Mouse (Mus musculus): ENCODE data around the gene Add3. TPM values are rescaled to one million over a fixed set of nuclear protein-coding genes. Genes with fewer than 3 reads are reported as not detected.

Add3 gene
- polyA plus RNA-seq, 1 experiment, result 40.8 TPM

DNA sequence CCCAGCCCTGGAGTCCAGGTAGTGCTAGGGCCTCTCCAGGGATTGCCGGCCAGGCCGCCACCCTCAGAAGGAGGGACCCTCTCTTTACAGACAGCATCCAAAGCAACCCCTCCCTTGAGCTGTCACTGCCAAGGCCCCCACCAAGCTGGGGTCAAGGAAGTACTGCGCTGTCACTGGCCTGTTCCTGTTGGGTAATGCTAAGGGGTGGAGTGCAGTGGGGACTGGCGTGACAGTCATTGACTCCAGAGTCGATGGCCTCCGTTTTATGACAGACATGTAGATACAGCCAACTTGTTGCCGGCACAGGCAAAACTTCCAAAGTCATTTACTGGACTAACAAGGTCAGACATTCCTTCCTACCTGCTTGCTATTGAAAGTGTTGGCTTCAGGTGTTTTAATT is 110.8 kb downstream of the Add3 start:
- H3K4me1 ChIP-seq (ENCODE audit: control insufficient read depth, insufficient read depth, insufficient read length, low read length), result no peaks in the 10 kb centered on the region
- no peak overlapping the region for H3K27ac ChIP-seq (replicated peaks; ENCODE audit: low read depth, low read length)
- H3K4me3 ChIP-seq (ENCODE audit: insufficient read depth, low read depth, low read length), result no peak overlapping the region

DNA sequence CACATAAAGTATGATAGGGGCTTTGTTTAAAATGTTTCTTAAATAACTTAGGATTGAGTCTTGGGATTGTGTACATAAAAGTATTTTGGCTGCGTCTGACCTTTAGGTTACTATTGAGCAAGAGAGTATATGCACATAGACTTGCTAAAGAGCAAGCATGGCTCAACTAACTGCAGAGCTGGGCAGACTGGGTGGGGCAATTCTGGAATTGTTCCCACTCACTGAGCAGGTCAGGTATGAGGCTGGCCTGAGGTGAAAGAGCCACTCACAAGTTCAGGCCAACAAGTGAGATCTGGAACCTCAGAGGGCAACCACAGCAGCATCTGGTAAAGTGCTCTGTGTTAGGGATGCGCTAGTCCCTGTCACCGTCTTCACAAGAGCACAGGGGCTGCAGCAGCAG is 111.4 kb downstream of the Add3 start:
- H3K4me1 ChIP-seq (ENCODE audit: control insufficient read depth, insufficient read depth, insufficient read length, low read length), result no peaks in the 10 kb centered on the region
- H3K4me3 ChIP-seq (ENCODE audit: insufficient read depth, low read depth, low read length), result no peak overlapping the region
- H3K27ac ChIP-seq (replicated peaks; ENCODE audit: low read depth, low read length), result no peak overlapping the region

DNA sequence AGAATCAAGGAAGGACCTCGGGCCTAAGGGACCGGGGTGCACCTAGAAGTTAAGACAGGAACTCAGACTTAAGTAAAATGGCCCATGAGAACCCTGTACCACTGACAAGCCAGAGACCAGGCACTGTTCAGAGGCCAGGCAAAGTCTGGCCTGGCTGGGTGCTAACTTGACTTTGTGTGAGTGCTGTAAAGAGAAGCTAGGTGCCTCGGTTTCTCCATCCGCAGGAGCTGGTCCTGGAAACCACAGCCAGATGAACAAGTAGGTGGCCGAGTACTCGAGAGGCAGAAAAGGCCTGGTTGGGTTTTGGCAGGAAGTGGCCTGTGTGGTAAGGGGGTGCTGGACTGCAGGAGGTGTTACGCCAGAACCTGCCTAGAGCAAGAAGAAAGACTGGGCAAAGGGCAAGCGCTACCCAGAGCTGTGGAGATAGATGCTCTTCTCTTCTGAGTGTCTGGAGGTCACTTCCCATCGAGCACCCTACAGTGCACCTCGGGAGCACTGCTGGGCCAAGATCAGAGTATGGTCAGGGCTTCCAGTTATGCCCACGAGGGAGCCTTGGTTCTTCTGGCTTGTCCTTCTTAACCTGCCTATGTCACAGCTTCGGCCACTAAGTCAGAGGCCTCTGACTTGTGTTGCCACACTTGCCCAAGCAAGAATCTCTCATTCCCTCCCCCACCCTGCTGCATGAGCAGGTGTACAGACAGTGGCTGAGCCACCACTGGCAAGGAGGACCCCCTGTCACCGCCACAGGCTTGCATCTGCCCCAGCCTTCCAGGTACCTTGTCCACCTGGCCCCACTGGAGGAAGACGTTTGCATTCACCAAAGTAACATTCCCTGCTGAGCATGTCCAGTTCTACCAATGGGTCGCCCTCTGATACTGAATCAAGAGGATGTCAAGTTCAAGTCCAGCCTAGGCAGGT is 112.1 kb downstream of the Add3 start:
- Histone ChIP-seq H3K27ac (replicated peaks; ENCODE audit: low read depth, low read length) (no peak overlapping the region), H3K4me3 (ENCODE audit: insufficient read depth, low read depth, low read length) (no peak overlapping the region), H3K4me1 (ENCODE audit: control insufficient read depth, insufficient read depth, insufficient read length, low read length) (no peaks in the 10 kb centered on the region)

- Histone ChIP-seq H3K4me1 (ENCODE audit: control insufficient read depth, insufficient read depth, insufficient read length, low read length) (no peaks in the 10 kb centered on the region), H3K27ac (replicated peaks; ENCODE audit: low read depth, low read length) (no peak overlapping the region), H3K4me3 (ENCODE audit: insufficient read depth, low read depth, low read length) (no peak overlapping the region)
These were observed 116.1 kb downstream of the Add3 start for GRCm38 (mm10) chr19:53256361-53256760.

DNA sequence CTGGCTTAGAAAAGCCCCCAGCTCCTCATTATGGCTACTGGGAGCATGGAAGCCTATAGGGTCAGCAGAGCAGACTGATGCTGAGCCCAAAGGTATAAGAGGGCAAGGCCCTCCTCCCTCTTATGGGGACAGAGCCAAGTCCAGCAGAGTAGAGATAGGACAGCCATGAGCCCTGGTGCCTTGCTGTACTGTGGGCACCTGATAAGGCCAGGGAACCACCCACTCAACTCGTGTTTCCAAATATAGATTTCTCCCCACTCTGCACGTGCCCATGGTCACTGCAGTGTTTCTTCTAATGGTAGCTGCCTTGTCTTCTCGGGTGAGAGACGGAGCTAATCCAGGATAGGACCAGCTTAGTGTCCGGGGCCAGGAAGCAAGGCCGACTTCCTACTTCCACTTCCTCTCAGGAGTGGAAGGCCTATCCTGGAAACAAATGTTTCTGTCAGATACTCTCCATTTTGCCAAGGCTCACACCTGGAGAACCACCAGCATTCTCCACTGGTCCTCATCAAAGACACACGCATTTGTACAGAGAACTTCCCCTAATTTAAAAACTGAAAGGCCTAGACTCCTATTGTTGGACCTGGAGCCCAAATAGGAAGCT is 116.8 kb downstream of the Add3 start:
- no peak overlapping the region for H3K4me3 ChIP-seq (ENCODE audit: insufficient read depth, low read depth, low read length)
- no peaks in the 10 kb centered on the region for H3K4me1 ChIP-seq (ENCODE audit: control insufficient read depth, insufficient read depth, insufficient read length, low read length)
- H3K27ac ChIP-seq (replicated peaks; ENCODE audit: low read depth, low read length), result no peak overlapping the region

- no peak overlapping the region for H3K27ac ChIP-seq (replicated peaks; ENCODE audit: low read depth, low read length)
- no peaks in the 10 kb centered on the region for H3K4me1 ChIP-seq (ENCODE audit: control insufficient read depth, insufficient read depth, insufficient read length, low read length)
- no peak overlapping the region for H3K4me3 ChIP-seq (ENCODE audit: insufficient read depth, low read depth, low read length)
These were observed 117.7 kb downstream of the Add3 start for GRCm38 (mm10) chr19:53257631-53258560.

DNA sequence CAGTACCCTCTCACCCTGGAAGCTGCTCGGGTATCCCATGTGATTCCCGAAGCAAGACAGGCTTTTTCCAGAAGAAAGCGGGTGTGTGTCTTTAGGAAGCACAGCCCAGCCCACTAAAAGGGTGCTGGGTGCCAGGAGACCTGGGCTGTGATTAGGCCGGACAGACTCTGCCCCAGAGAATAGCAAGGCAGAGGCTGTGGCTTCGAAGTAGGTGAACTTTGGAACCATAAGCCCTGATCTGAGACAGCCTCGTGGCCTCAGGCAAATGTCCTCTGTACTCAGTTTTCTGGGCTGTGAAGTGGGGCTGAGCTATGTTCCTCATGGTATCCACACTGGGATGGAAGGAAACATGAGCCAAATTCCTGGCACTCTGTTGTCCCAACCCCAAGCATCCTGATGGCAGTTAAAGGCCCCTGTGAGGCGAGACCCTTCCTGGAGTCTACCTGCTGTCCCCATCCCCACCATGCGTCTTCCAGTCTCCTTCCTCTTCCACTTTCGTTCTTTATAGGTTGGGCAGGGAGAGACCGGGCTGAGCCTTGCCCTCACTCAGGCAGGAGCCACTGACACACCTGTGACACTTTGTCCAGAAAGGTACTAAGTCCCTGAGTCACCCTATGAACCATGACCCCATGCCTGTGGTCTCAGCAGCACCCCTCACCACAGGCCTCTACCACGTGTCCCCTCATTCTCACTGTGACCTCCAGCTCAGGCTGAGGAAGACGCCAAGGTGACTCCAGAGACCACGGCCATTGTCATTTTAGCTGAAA is 118.7 kb downstream of the Add3 start:
- H3K27ac ChIP-seq (replicated peaks; ENCODE audit: low read depth, low read length), result no peak overlapping the region
- H3K4me1 ChIP-seq (ENCODE audit: control insufficient read depth, insufficient read depth, insufficient read length, low read length), result no peaks in the 10 kb centered on the region
- no peak overlapping the region for H3K4me3 ChIP-seq (ENCODE audit: insufficient read depth, low read depth, low read length)

DNA sequence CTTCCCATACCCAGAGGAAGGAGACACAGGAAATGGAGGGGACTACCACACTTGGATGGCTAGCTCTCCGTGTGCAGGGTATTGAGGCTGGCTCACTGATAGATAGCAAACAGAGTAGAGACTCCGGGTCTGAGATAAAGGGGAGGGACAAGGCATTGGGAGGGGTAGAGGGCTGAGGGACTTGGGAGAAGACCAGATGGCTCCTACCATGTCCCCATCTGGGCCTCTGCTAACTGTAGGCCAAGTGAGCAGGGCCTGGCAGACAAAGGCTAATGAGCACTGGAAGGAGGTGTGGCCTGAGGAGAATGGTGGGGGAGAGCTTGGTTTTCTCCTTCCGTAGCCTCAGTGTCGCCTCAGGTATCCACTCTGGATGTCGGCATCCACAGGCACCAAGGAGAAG is 119.3 kb downstream of the Add3 start:
- no peaks in the 10 kb centered on the region for H3K4me1 ChIP-seq (ENCODE audit: control insufficient read depth, insufficient read depth, insufficient read length, low read length)
- H3K4me3 ChIP-seq (ENCODE audit: insufficient read depth, low read depth, low read length), result no peak overlapping the region
- no peak overlapping the region for H3K27ac ChIP-seq (replicated peaks; ENCODE audit: low read depth, low read length)

DNA sequence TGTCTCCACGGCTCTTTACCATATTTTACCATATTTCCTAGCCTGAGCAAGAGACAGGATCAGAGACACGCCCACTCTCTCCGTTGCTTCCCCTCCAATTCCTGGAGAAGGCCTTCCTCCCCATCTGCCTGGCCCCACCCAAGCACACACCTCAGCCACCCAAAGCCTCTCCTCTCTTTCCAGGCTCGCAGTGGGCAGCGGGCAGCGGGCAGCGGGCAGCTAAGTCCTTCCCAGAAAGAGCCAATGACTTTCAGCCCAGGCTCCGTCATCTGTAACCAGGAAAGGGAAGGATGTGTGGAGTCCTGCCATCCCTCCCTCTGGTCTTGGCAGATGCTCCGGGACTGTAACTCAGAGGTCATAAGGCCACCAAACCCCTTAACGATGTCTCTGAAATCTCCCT is 120.0 kb downstream of the Add3 start:
- Histone ChIP-seq H3K4me3 (ENCODE audit: insufficient read depth, low read depth, low read length) (no peak overlapping the region), H3K27ac (replicated peaks; ENCODE audit: low read depth, low read length) (no peak overlapping the region), H3K4me1 (ENCODE audit: control insufficient read depth, insufficient read depth, insufficient read length, low read length) (no peaks in the 10 kb centered on the region)

- Histone ChIP-seq H3K4me1 (ENCODE audit: control insufficient read depth, insufficient read depth, insufficient read length, low read length) (no peaks in the 10 kb centered on the region), H3K27ac (replicated peaks; ENCODE audit: low read depth, low read length) (no peak overlapping the region), H3K4me3 (ENCODE audit: insufficient read depth, low read depth, low read length) (no peak overlapping the region)
These were observed 120.6 kb downstream of the Add3 start for GRCm38 (mm10) chr19:53260828-53261227.

GRCm38 (mm10) chr19:53262061-53262460 is 121.8 kb downstream of the Add3 start:
- Histone ChIP-seq H3K27ac (replicated peaks; ENCODE audit: low read depth, low read length) (no peak overlapping the region), H3K4me3 (ENCODE audit: insufficient read depth, low read depth, low read length) (no peak overlapping the region), H3K4me1 (ENCODE audit: control insufficient read depth, insufficient read depth, insufficient read length, low read length) (no peaks in the 10 kb centered on the region)

DNA sequence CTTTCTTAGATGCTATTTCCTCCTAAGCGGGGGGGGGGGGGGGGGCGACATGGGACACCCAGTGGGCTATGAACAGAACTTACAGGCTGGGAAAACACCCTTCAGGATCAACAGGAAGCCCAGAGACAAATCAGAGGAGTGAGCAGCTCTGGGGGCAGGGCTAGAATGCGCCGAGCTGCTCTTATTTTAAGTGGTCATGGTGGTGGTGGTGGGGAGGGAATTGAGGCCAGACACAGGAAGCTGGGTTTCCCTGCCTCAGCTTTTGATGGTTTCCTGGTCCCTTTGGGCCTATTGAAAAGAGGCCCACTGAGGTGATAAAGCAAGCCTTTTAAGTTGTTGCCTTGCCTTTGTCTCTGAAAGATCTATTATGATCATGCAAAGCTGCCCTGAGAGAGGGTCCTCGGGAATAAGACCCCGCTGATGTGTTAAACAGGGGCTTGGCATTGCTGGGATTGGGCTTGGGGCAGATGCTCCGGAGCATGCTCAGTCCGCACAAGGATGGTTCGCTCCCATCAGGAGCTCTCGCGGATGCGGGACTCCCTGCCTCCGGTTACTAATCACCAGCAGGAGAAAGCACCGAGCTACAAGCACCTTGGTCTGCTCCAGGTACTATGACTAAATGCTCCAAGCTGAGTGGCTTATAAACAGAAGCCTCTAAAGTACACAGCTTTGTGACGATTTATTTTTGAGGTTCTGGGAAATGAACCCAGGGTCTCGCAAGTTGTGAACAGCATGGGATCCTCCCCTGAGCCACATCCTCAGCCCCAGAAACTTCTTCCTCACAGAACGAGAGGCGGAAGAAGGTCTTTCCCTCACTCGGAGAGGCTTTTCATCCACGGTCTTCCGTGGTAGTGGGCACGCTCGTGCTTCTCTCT is 123.9 kb downstream of the Add3 start:
- no peak overlapping the region for H3K27ac ChIP-seq (replicated peaks; ENCODE audit: low read depth, low read length)
- H3K4me3 ChIP-seq (ENCODE audit: insufficient read depth, low read depth, low read length), result no peak overlapping the region
- H3K4me1 ChIP-seq (ENCODE audit: control insufficient read depth, insufficient read depth, insufficient read length, low read length), result no peaks in the 10 kb centered on the region

DNA sequence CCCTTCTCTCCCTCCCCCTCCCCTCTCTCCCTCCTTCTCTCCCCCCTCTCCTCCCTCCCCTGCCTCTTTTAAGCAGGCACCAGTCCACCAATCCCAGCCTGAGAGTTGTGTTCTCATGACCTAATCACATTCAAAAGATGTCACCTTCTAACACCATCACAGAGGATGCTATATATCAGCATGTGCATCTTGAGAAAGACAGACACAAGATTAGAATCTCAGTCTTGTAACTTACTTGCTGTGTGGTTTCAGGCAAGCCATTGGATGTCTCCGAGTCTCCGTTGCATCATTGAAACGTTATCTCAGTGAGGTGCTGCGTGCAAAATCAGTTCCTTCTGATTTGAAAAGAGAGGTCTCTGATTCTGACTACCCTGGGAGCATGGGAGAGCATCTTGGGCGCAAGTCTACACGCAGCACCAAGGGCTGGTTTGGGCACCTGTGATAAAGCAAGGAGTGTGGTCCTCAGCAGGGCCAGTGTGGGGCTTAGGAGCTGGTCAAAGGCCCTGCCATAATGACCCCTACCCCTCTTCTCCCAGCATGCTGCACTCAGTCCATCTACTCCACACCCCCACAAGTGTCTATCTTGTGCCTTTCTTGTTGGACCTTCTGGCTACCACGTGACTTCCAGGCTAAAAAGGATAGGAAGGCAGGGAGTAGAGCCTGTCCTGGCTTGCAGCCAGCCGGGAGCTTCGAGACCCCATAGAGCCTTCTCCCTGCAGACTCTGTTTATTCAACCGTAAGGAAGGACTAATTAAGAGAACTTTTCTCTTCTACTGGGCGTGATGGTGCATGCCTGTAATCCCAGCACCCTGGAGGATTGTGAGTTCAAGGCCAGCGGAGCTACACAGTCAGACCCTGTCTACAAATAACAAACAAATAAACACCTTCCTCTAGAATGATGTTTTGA is 124.8 kb downstream of the Add3 start:
- Histone ChIP-seq H3K27ac (replicated peaks; ENCODE audit: low read depth, low read length) (no peak overlapping the region), H3K4me3 (ENCODE audit: insufficient read depth, low read depth, low read length) (no peak overlapping the region), H3K4me1 (ENCODE audit: control insufficient read depth, insufficient read depth, insufficient read length, low read length) (no peaks in the 10 kb centered on the region)
